In genomic region chr19:47327896-47328882, GRCm38 (mm10) we compare ENCODE assay signal across 8 mouse cellular contexts.
DNase-seq lines count a peak whose midpoint lies in the region; ATAC-seq lines count a peak whose summit lies in the region.

No protein-coding gene starts in this region.

- H3K4me1 ChIP-seq in heart, embryonic 12.5 days (replicated peaks), result peaks cover 61% of the 10 kb centered on the region
- peaks cover 37% of the 10 kb centered on the region for H3K4me1 ChIP-seq in lung, embryonic 16.5 days (replicated peaks; ENCODE audit: control insufficient read depth, insufficient read depth, low read length)

- no peak overlapping the region for H3K27ac ChIP-seq in heart, embryonic 12.5 days (ENCODE audit: poor library complexity, severe bottlenecking)
- H3K27ac ChIP-seq in lung, embryonic 16.5 days (ENCODE audit: low read length), result no peak overlapping the region

- no peak overlapping the region for H3K4me2 ChIP-seq in heart, embryonic 12.5 days
- no peak overlapping the region for H3K4me2 ChIP-seq in lung, embryonic 16.5 days (ENCODE audit: low read depth, low read length)

- H3K36me3 ChIP-seq in heart, embryonic 12.5 days, result no peaks in the 10 kb centered on the region
- H3K36me3 ChIP-seq in lung, embryonic 16.5 days (ENCODE audit: control insufficient read depth, insufficient read depth, low read length), result no peaks in the 10 kb centered on the region

- peak; percentile 44 for DNase-seq in retina, postnatal 1 day
- DNase-seq in retina, embryonic 14.5 days (ENCODE audit: low spot score), result no peak
- DNase-seq in layer of hippocampus, postnatal 25 days (ENCODE audit: extremely low spot score in 1 of 2, low spot score in 1 of 2), result no peak
- DNase-seq in cerebellum, postnatal 4 days (ENCODE audit: low spot score in 2 of 2), result no peak
- no peak for DNase-seq in right cerebral cortex, postnatal 10 days (ENCODE audit: low spot score in 2 of 2)
- DNase-seq in frontal cortex, postnatal 10 days (ENCODE audit: low spot score in 2 of 2), result no peak

- 0 out of 2 replicates have a peak overlapping the region, but pooled peaks have one; percentile 29 for H3K9ac ChIP-seq in heart, embryonic 12.5 days
- peak overlapping the region; percentile 39; the same call in 1 of the 2 replicates for H3K9ac ChIP-seq in lung, embryonic 16.5 days (ENCODE audit: low read length)

- ATAC-seq in heart, embryonic 12.5 days (ENCODE audit: insufficient number of reproducible peaks, low FRiP score), result no peak
- peak; percentile 55 for ATAC-seq in lung, embryonic 16.5 days (ENCODE audit: low read depth)

- WGBS in heart, embryonic 12.5 days, result 28% methylated on average over 11 of the region's 11 CpGs
- WGBS in lung, embryonic 16.5 days, result 14% methylated on average over 11 of the region's 11 CpGs

- H3K27me3 ChIP-seq in heart, embryonic 12.5 days (replicated peaks), result no peaks in the 10 kb centered on the region
- no peaks in the 10 kb centered on the region for H3K27me3 ChIP-seq in lung, embryonic 16.5 days (ENCODE audit: control insufficient read depth, insufficient read depth, low read depth, low read length)

- H3K4me3 ChIP-seq in heart, embryonic 12.5 days, result no peak overlapping the region
- H3K4me3 ChIP-seq in lung, embryonic 16.5 days (ENCODE audit: low read length), result no peak overlapping the region

- no peaks in the 10 kb centered on the region for H3K9me3 ChIP-seq in heart, embryonic 12.5 days (replicated peaks)
- H3K9me3 ChIP-seq in lung, embryonic 16.5 days (ENCODE audit: control insufficient read depth, low read length), result no peaks in the 10 kb centered on the region
